Mouse (Mus musculus) heart, postnatal 0 days (tissue): ENCODE measurements at regions not wholly inside any gene's neighbourhood (a gene's known extent, or its start where the extent isn't known, plus 50 kb on each side); places are given as distances from the start of the nearest gene placed in this dataset.

ENCODE experiments used
- ATAC-seq: fragments of 200-750 bp; cut with Nextera tagmentation; 2 replicates; pipeline ENCODE4 v1.8.0; 2017; ENCODE audit warnings: low read depth, moderate number of reproducible peaks, moderate library complexity; ENCODE audit not compliant: insufficient read depth
- DNase-seq: peaks from one replicate; pipeline ENCODE4 v3.0.0-alpha.2; 2016; ENCODE audit warnings: low spot score
- H3K27ac ChIP-seq: fragments of 300-500 bp; sonication (generic); 2 replicates; pipeline ENCODE4 v1.5.1; 2014; ENCODE audit warnings: low read depth, mild to moderate bottlenecking
- H3K27me3 ChIP-seq: fragments of 300-500 bp; sonication (generic); 2 replicates; pipeline ENCODE4 v1.6.1; 2014; ENCODE audit warnings: low read length, mixed read lengths; ENCODE audit not compliant: control insufficient read depth, insufficient read depth
- H3K36me3 ChIP-seq: fragments of 300-500 bp; sonication (generic); replicated peaks from 2 replicates; pipeline ENCODE4 v1.6.1; 2014; ENCODE audit warnings: low read length, mixed read lengths; ENCODE audit not compliant: control insufficient read depth, insufficient read depth
- H3K4me1 ChIP-seq: fragments of 300-500 bp; sonication (generic); 2 replicates; pipeline ENCODE4 v1.6.1; 2014; ENCODE audit warnings: antibody characterized with exemption; ENCODE audit not compliant: control insufficient read depth, insufficient read depth
- H3K4me2 ChIP-seq: fragments of 300-500 bp; sonication (generic); 2 replicates; pipeline ENCODE4 v1.6.1; 2014; ENCODE audit warnings: low read depth, mild to moderate bottlenecking, low read length, moderate library complexity
- H3K4me3 ChIP-seq: fragments of 300-500 bp; sonication (generic); 2 replicates; pipeline ENCODE4 v1.5.1; 2014; ENCODE audit warnings: low read depth, low read length
- H3K9ac ChIP-seq: fragments of 300-500 bp; sonication (generic); replicated peaks from 2 replicates; pipeline ENCODE4 v1.6.1; 2014; ENCODE audit warnings: low read depth, low read length, mixed read lengths
- H3K9me3 ChIP-seq: fragments of 300-500 bp; sonication (generic); replicated peaks from 2 replicates; pipeline ENCODE4 v1.6.1; 2016; ENCODE audit warnings: low read length; ENCODE audit not compliant: control insufficient read depth
- CTCF ChIP-seq: IDR thresholded peaks from 2 replicates; pipeline ENCODE4 v1.5.1; 2016; ENCODE audit warnings: antibody characterized with exemption, control low read depth, low read depth
- EP300 ChIP-seq: IDR thresholded peaks from 2 replicates; pipeline ENCODE4 v1.6.1; 2016; ENCODE audit warnings: antibody characterized with exemption, low read depth
- WGBS: fragments of 180-500 bp; shearing (Covaris S2); extraction: QIAGEN DNeasy Blood & Tissue Kit; methylation state at CpG from one replicate; pipeline ENCODE4 v1.1.7; 2014; 5-methylcytosine and 5-hydroxymethylcytosine counted together

DNA sequence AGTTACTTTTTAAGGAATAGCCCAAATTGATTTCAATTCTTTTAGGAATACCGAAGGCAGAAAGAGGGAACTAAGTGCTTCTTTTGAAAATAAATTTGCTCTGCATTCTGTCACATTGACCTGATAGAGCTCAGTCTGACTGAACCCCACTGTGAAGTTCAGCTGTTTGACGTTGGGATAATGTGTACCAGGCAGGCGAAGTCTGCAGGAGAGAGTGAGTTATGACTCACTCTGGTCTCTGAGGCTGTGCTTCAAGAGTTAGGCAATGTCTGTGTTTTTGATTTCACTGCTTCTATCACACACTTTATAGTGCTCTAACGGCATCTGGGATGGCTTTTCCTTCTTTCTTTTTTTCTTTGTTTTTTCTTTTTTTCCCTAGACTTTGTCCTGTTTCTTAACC lies 283.5 kb downstream of the Naf1 start:
- H3K4me1 ChIP-seq, result no peaks in the 10 kb centered on the region
- no peak overlapping the region for H3K9ac ChIP-seq
- no peaks in the 10 kb centered on the region for H3K36me3 ChIP-seq
- no peaks in the 10 kb centered on the region for H3K9me3 ChIP-seq
- no peak for TF ChIP-seq EP300
- no peak for TF ChIP-seq CTCF
- H3K4me2 ChIP-seq, result no peak overlapping the region
- ATAC-seq (no peak), DNase-seq (no peak)
- no peaks in the 10 kb centered on the region for H3K27me3 ChIP-seq
- no peak overlapping the region for H3K4me3 ChIP-seq
- no peak overlapping the region for H3K27ac ChIP-seq
- WGBS, result 56% methylated on average over 4 of the region's 4 CpGs

DNA sequence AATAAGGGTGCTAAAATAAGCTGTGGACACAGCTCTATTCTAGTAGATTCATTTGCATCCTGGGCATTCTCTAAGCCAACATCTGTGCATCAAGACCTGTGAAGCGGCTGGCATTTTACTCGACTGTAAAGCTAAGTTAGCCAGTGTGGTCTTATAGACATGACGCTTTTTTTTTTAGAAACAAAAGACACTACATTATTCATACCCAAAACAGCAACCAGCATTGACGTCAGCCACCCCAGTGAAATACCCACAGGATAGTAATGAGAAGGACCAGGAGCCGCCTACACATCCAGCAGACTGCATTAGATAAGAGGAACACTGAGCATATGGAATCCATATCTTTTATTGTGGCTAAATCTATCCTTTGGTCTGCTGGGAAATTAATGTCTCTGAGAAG lies 321.7 kb downstream of the Naf1 start:
- TF ChIP-seq CTCF (no peak), EP300 (no peak)
- ATAC-seq, result no peak
- H3K9me3 ChIP-seq, result no peaks in the 10 kb centered on the region

DNA sequence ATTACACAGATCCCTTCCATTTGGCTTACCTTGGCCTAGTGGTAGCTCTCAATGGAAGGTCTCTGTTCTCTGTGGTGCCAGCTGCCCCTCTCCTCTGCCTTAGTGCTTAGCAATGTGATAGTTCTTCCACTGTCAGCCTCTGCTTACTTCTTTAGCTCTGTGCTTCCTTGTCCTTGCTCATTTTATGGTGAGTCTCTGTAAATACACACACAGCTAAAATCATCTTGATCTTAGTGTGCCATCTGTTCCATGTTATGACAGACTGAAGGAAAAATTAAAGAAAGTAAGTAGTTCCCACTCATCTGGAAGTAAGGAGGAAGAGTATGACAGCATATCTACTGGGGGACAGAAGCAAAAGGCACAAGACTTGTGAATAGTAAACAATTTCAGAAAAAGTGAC lies 324.4 kb upstream of the Nat3 start:
- Histone ChIP-seq H3K4me3 (no peak overlapping the region), H3K4me1 (no peaks in the 10 kb centered on the region), H3K4me2 (no peak overlapping the region), H3K9ac (no peak overlapping the region), H3K9me3 (no peaks in the 10 kb centered on the region), H3K27ac (no peak overlapping the region), H3K27me3 (no peaks in the 10 kb centered on the region), H3K36me3 (no peaks in the 10 kb centered on the region)
- ATAC-seq (no peak), DNase-seq (no peak)
- TF ChIP-seq CTCF, result no peak
- TF ChIP-seq EP300, result no peak

More for the DNA sequence above, 321.7 kb downstream of the Naf1 start:
- H3K4me3 ChIP-seq, result no peak overlapping the region
- no peak for DNase-seq
- no peaks in the 10 kb centered on the region for H3K36me3 ChIP-seq
- H3K27me3 ChIP-seq, result no peaks in the 10 kb centered on the region
- WGBS, result 60% methylated on average over 5 of the region's 5 CpGs
- no peak overlapping the region for H3K27ac ChIP-seq
- no peak overlapping the region for H3K9ac ChIP-seq
- no peaks in the 10 kb centered on the region for H3K4me1 ChIP-seq
- H3K4me2 ChIP-seq, result no peak overlapping the region

DNA sequence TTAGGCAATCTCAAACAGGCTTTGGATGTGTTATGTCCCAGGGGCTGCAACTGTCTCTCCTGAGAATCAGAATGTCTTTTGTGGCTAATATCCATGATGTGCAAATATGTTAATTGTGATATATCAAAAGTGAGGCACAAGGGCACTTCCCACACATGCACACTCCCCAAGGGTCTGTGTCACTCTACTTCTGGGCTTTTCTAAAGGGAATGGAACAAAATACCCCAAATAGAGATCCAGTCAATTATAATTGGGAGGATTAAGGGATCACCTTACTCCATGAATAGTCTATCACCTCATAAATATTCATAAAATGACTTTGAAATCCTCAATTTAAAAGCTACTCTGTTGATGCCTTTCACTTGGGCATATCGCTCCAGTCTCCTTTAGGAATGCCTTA lies 317.6 kb upstream of the Nat3 start:
- Histone ChIP-seq H3K4me1 (no peaks in the 10 kb centered on the region), H3K9me3 (no peaks in the 10 kb centered on the region), H3K9ac (no peak overlapping the region), H3K36me3 (no peaks in the 10 kb centered on the region), H3K27me3 (no peaks in the 10 kb centered on the region), H3K4me2 (no peak overlapping the region), H3K4me3 (no peak overlapping the region), H3K27ac (no peak overlapping the region)
- TF ChIP-seq EP300, result no peak
- TF ChIP-seq CTCF, result no peak
- ATAC-seq (no peak), DNase-seq (no peak)
- 83% methylated on average over 1 of the region's 1 CpGs for WGBS

DNA sequence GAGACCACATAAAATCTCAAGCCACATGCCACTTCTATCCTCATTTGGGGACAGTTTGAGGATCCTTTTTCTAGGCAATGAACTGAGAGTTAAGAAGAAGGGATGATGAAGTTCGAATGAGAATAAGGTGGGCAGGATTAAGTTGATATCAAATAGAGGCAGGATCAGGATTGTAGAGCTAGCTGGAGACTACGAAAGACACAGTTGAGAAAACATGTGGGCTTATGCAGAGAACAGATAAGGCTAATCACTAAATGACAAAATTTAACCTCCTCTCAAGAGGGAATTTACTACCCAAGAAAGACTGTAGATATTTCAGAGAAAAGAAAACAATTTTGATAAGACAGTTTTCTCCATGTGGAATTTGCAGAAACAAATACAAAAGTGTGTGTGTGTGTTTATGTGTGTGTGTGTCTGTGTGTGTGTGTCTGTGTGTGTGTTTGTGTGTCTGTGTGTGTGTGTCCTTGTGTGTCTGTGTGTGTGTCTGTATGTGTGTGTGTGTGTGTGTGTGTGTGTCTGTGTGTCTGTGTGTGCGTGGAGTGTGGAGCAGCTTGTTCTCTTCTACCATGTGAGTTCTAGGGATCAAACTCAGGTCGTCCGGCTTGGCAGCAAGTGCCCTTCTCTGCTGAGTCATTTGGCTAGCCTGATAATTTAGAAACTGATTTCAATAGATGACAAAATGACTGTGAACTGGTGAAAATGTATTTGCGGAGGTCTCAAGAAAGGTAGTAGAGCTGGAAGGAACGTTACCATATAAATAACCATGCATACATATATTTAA lies 291.5 kb upstream of the Nat3 start:
- H3K9ac ChIP-seq, result no peak overlapping the region
- no peak overlapping the region for H3K27ac ChIP-seq
- no peak overlapping the region for H3K4me2 ChIP-seq
- no peaks in the 10 kb centered on the region for H3K27me3 ChIP-seq
- no peak for TF ChIP-seq EP300
- TF ChIP-seq CTCF, result no peak
- H3K36me3 ChIP-seq, result no peaks in the 10 kb centered on the region
- H3K4me1 ChIP-seq, result no peaks in the 10 kb centered on the region
- ATAC-seq (no peak), DNase-seq (no peak)
- H3K9me3 ChIP-seq, result no peaks in the 10 kb centered on the region
- no peak overlapping the region for H3K4me3 ChIP-seq
- WGBS, result 56% methylated on average over 7 of the region's 7 CpGs

DNA sequence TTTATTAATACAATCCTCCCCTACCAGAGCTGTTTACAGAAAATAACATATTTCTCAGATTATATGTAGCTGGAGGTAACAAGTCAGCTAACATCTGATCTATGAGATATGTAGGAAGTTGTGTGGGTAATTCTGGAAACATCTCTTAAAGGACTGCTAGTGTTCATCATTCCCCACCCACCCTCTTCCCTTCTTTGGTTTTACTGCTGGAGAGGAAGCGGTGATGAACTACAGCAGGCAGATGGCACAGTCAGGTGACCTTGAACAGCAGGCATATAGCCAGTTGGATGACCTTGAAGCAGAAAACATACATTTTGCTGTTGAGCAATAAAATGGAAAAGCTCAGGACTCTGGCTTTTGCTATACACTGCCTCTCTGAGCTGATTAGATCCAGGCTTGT lies 284.7 kb upstream of the Nat3 start:
- Histone ChIP-seq H3K9me3 (no peaks in the 10 kb centered on the region), H3K36me3 (no peaks in the 10 kb centered on the region), H3K27ac (no peak overlapping the region), H3K4me1 (no peaks in the 10 kb centered on the region), H3K9ac (no peak overlapping the region), H3K4me3 (no peak overlapping the region), H3K4me2 (no peak overlapping the region), H3K27me3 (no peaks in the 10 kb centered on the region)
- ATAC-seq (no peak), DNase-seq (no peak)
- WGBS, result 52% methylated on average over 1 of the region's 1 CpGs
- no peak for TF ChIP-seq EP300
- no peak for TF ChIP-seq CTCF
